Mouse (Mus musculus) G1E (cell line): ENCODE results near the gene B230217C12Rik.

Experiments used
- CTCF ChIP-seq: IDR thresholded peaks from 2 replicates; pipeline ENCODE4 v1.5.1; 2012; ENCODE audit warnings: low read depth, low read length, inconsistent platforms, mixed read lengths
- GATA1 ChIP-seq: IDR thresholded peaks from 2 replicates; pipeline ENCODE4 v1.6.1; 2012; ENCODE audit warnings: borderline replicate concordance, low read length, inconsistent platforms, mixed read lengths

DNA sequence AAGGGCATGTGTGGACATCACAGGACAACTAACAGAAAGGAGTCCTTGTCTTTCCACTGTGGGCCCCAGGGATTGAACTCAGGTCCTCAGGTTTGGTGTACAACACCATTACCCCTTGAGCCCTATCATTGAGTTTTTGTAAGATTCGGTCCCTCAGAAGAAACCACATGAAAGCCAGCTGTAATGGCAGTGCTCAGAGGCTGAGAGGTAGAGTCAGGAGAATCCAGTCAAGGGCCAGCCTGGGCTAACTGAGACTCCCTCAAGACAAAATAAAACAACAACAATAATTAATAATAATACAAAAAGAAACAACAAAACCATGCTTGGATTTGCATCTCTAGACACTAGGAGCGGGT is 467 bp upstream of the B230217C12Rik start:
- no peak for TF ChIP-seq CTCF
- no peak for TF ChIP-seq GATA1
